Mouse (Mus musculus): ENCODE measurements around the gene Adh6a. TPM values are rescaled to one million over a fixed set of nuclear protein-coding genes. Genes with fewer than 3 reads are reported as not detected.

Adh6a gene
- polyA plus RNA-seq (2015; fragmentation: Nextera tagmentation; extraction: Ambion mirVana), result 0.32 and 0.61 TPM in 2 replicates

- Histone ChIP-seq H3K27me3 (replicated peaks) (no peaks in the 10 kb centered on the region), H3K9ac (no peak within 1 kb of the TSS), H3K9me3 (no peaks in the 10 kb centered on the region), H3K4me2 (no peak within 1 kb of the TSS), H3K4me1 (no peaks in the 10 kb centered on the region), H3K36me3 (no peaks in the 10 kb centered on the region), H3K4me3 (replicated peaks) (no peak within 1 kb of the TSS), H3K27ac (no peak within 1 kb of the TSS)
- 86% methylated on average over 5 of the region's 5 CpGs for WGBS
- ATAC-seq (ENCODE audit: insufficient read depth, low FRiP score, low read depth), result no peak
Observed at GRCm38 (mm10) chr3:138312965-138313364, at the start of gene Adh6a. Adh6a (plus strand) TSS chr3:138313286.

- Histone ChIP-seq H3K27ac (no peak overlapping the region), H3K27me3 (replicated peaks) (no peaks in the 10 kb centered on the region), H3K4me2 (no peak overlapping the region), H3K4me1 (no peaks in the 10 kb centered on the region), H3K4me3 (replicated peaks) (no peak overlapping the region), H3K9me3 (no peaks in the 10 kb centered on the region), H3K36me3 (no peaks in the 10 kb centered on the region), H3K9ac (no peak overlapping the region)
- 56% methylated on average over 3 of the region's 3 CpGs for WGBS
- ATAC-seq (ENCODE audit: insufficient read depth, low FRiP score, low read depth), result no peak
Observed at GRCm38 (mm10) chr3:138264648-138265047, 48.4 kb upstream of the Adh6a start.

GRCm38 (mm10) chr3:138270507-138270906, 42.6 kb upstream of the Adh6a start:
- no peak for ATAC-seq (ENCODE audit: insufficient read depth, low FRiP score, low read depth)
- no peaks in the 10 kb centered on the region for H3K27me3 ChIP-seq (replicated peaks)
- no peak overlapping the region for H3K4me3 ChIP-seq (replicated peaks)
- no peaks in the 10 kb centered on the region for H3K36me3 ChIP-seq
- no peak overlapping the region for H3K27ac ChIP-seq
- no peak overlapping the region for H3K4me2 ChIP-seq
- H3K9ac ChIP-seq, result no peak overlapping the region
- WGBS, result 12% methylated on average over 1 of the region's 1 CpGs
- no peaks in the 10 kb centered on the region for H3K9me3 ChIP-seq
- no peaks in the 10 kb centered on the region for H3K4me1 ChIP-seq

GRCm38 (mm10) chr3:138271297-138271696, 41.8 kb upstream of the Adh6a start:
- 88% methylated on average over 2 of the region's 2 CpGs for WGBS
- no peaks in the 10 kb centered on the region for H3K27me3 ChIP-seq (replicated peaks)

GRCm38 (mm10) chr3:138273080-138273479, 40.0 kb upstream of the Adh6a start:
- Histone ChIP-seq H3K9ac (no peak overlapping the region), H3K27ac (no peak overlapping the region), H3K9me3 (no peaks in the 10 kb centered on the region), H3K36me3 (no peaks in the 10 kb centered on the region), H3K4me2 (no peak overlapping the region), H3K4me1 (no peaks in the 10 kb centered on the region), H3K4me3 (replicated peaks) (no peak overlapping the region), H3K27me3 (replicated peaks) (no peaks in the 10 kb centered on the region)
- WGBS, result 88% methylated on average over 7 of the region's 7 CpGs
- no peak for ATAC-seq (ENCODE audit: insufficient read depth, low FRiP score, low read depth)

More at GRCm38 (mm10) chr3:138271297-138271696, 41.8 kb upstream of the Adh6a start:
- H3K36me3 ChIP-seq, result no peaks in the 10 kb centered on the region
- H3K4me3 ChIP-seq (replicated peaks), result no peak overlapping the region
- ATAC-seq (ENCODE audit: insufficient read depth, low FRiP score, low read depth), result no peak
- no peak overlapping the region for H3K4me2 ChIP-seq
- H3K27ac ChIP-seq, result no peak overlapping the region
- H3K4me1 ChIP-seq, result no peaks in the 10 kb centered on the region
- no peak overlapping the region for H3K9ac ChIP-seq
- no peaks in the 10 kb centered on the region for H3K9me3 ChIP-seq

- H3K9me3 ChIP-seq, result no peaks in the 10 kb centered on the region
- 49% methylated on average over 3 of the region's 3 CpGs for WGBS
- no peak overlapping the region for H3K27ac ChIP-seq
- no peaks in the 10 kb centered on the region for H3K4me1 ChIP-seq
- no peak overlapping the region for H3K9ac ChIP-seq
- H3K27me3 ChIP-seq (replicated peaks), result no peaks in the 10 kb centered on the region
- ATAC-seq (ENCODE audit: insufficient read depth, low FRiP score, low read depth), result no peak
- H3K4me2 ChIP-seq, result no peak overlapping the region
- no peak overlapping the region for H3K4me3 ChIP-seq (replicated peaks)
- no peaks in the 10 kb centered on the region for H3K36me3 ChIP-seq
Observed at GRCm38 (mm10) chr3:138275100-138275499, 38.0 kb upstream of the Adh6a start.

GRCm38 (mm10) chr3:138282556-138282955, 30.5 kb upstream of the Adh6a start:
- Histone ChIP-seq H3K9ac (no peak overlapping the region), H3K27ac (no peak overlapping the region), H3K9me3 (no peaks in the 10 kb centered on the region), H3K4me2 (no peak overlapping the region), H3K36me3 (no peaks in the 10 kb centered on the region), H3K27me3 (replicated peaks) (no peaks in the 10 kb centered on the region), H3K4me3 (replicated peaks) (no peak overlapping the region), H3K4me1 (no peaks in the 10 kb centered on the region)
- no peak for ATAC-seq (ENCODE audit: insufficient read depth, low FRiP score, low read depth)
- 91% methylated on average over 9 of the region's 9 CpGs for WGBS

- Histone ChIP-seq H3K9me3 (no peaks in the 10 kb centered on the region), H3K4me3 (replicated peaks) (no peak overlapping the region), H3K36me3 (no peaks in the 10 kb centered on the region), H3K9ac (no peak overlapping the region), H3K27ac (no peak overlapping the region), H3K4me2 (no peak overlapping the region), H3K4me1 (no peaks in the 10 kb centered on the region), H3K27me3 (replicated peaks) (no peaks in the 10 kb centered on the region)
- no peak for ATAC-seq (ENCODE audit: insufficient read depth, low FRiP score, low read depth)
- 84% methylated on average over 1 of the region's 1 CpGs for WGBS
Observed at GRCm38 (mm10) chr3:138283831-138284230, 29.3 kb upstream of the Adh6a start.

- Histone ChIP-seq H3K4me2 (no peak overlapping the region), H3K4me3 (replicated peaks) (no peak overlapping the region), H3K9ac (no peak overlapping the region), H3K9me3 (no peaks in the 10 kb centered on the region), H3K36me3 (no peaks in the 10 kb centered on the region), H3K27me3 (replicated peaks) (no peaks in the 10 kb centered on the region), H3K4me1 (no peaks in the 10 kb centered on the region), H3K27ac (no peak overlapping the region)
- WGBS, result 90% methylated on average over 7 of the region's 7 CpGs
- ATAC-seq (ENCODE audit: insufficient read depth, low FRiP score, low read depth), result no peak
Observed at GRCm38 (mm10) chr3:138285986-138286385, 27.1 kb upstream of the Adh6a start.

GRCm38 (mm10) chr3:138287686-138288085, 25.4 kb upstream of the Adh6a start:
- Histone ChIP-seq H3K4me3 (replicated peaks) (no peak overlapping the region), H3K36me3 (no peaks in the 10 kb centered on the region), H3K4me1 (no peaks in the 10 kb centered on the region), H3K9ac (no peak overlapping the region), H3K9me3 (no peaks in the 10 kb centered on the region), H3K27ac (no peak overlapping the region), H3K27me3 (replicated peaks) (no peaks in the 10 kb centered on the region), H3K4me2 (no peak overlapping the region)
- ATAC-seq (ENCODE audit: insufficient read depth, low FRiP score, low read depth), result no peak
- 84% methylated on average over 4 of the region's 4 CpGs for WGBS

- Histone ChIP-seq H3K4me2 (no peak overlapping the region), H3K4me3 (replicated peaks) (no peak overlapping the region), H3K36me3 (no peaks in the 10 kb centered on the region), H3K9ac (no peak overlapping the region), H3K27ac (no peak overlapping the region), H3K27me3 (replicated peaks) (no peaks in the 10 kb centered on the region), H3K4me1 (no peaks in the 10 kb centered on the region), H3K9me3 (no peaks in the 10 kb centered on the region)
- ATAC-seq (ENCODE audit: insufficient read depth, low FRiP score, low read depth), result no peak
- 84% methylated on average over 2 of the region's 2 CpGs for WGBS
Observed at GRCm38 (mm10) chr3:138290672-138291071, 22.4 kb upstream of the Adh6a start.

- H3K4me3 ChIP-seq (replicated peaks), result no peak overlapping the region
- H3K27me3 ChIP-seq (replicated peaks), result no peaks in the 10 kb centered on the region
- ATAC-seq (ENCODE audit: insufficient read depth, low FRiP score, low read depth), result no peak
- no peaks in the 10 kb centered on the region for H3K4me1 ChIP-seq
- H3K27ac ChIP-seq, result no peak overlapping the region
- H3K9ac ChIP-seq, result no peak overlapping the region
- no peaks in the 10 kb centered on the region for H3K36me3 ChIP-seq
- 87% methylated on average over 4 of the region's 4 CpGs for WGBS
- no peaks in the 10 kb centered on the region for H3K9me3 ChIP-seq
- no peak overlapping the region for H3K4me2 ChIP-seq
Observed at GRCm38 (mm10) chr3:138291529-138292117, 21.5 kb upstream of the Adh6a start.

Data from stomach, embryonic 15.5 days (tissue).